Mouse (Mus musculus): ENCODE measurements around the gene Hoxa4. TPM values are rescaled to one million over a fixed set of nuclear protein-coding genes. Genes with fewer than 3 reads are reported as not detected.
A peak's percentile ranks its signal among the peaks of the same experiment; 100 is the strongest.

Hoxa4 gene
- total RNA-seq, 4 experiments from 2014 or later = 1.9 to 3.3 (median 2.7) TPM

DNA sequence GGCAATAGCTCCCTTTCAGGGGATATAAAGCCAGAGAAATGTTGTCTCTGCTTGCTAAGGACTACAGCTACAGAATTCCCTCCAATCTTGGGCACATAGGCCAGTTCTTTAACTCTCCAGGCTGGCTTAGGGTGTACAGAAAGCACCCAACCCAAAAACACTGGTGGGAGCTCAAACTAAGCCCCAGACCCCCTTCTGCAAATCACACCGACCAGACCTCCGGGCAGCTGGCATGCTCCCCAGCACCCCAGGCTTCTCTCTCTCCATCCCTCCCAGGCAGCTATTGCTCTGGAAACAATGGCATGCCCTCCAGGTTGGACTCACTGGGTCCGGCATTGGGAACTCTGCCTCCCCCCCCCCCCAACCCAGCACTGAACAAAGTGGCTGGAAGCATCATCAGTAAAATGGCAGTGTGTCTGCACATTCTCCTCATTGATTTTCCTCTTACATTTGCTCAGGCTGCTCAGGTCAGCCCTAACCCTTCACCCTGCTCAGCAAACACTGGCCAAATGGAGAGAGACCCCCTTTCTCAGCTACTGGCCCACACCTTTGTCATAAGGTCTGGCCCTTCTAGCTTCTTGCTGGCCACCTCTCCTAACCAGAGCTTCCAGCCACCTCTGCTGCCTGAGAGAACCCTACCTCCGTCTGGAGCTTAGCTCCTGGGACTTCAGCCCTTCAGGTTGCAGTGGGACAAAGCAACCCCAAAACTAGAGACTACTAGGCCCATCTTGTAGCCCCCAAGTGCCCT lies 12.5 kb downstream of the Hoxa4 start:
- DNase-seq = no peak

DNA sequence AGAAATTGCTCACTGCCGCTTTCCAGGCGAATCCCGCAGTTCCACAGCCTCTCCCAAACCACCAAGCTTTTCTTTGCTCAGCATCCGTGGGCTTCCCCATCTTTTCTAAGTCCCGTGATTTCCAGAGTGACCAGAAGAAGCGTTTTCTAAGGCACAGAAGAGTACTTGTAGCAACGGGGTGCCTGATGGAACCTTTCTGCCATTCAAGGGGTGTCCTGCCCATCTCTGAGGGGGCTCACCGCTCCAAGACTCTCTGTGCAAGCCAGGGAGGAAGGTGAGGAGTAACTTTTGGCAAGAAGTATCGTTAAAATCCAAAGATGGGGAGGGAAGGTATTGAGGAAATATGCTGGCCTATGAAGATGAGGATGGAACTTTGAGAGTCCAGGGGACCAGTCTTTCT lies 13.7 kb downstream of the Hoxa4 start:
- no peak for DNase-seq

DNA sequence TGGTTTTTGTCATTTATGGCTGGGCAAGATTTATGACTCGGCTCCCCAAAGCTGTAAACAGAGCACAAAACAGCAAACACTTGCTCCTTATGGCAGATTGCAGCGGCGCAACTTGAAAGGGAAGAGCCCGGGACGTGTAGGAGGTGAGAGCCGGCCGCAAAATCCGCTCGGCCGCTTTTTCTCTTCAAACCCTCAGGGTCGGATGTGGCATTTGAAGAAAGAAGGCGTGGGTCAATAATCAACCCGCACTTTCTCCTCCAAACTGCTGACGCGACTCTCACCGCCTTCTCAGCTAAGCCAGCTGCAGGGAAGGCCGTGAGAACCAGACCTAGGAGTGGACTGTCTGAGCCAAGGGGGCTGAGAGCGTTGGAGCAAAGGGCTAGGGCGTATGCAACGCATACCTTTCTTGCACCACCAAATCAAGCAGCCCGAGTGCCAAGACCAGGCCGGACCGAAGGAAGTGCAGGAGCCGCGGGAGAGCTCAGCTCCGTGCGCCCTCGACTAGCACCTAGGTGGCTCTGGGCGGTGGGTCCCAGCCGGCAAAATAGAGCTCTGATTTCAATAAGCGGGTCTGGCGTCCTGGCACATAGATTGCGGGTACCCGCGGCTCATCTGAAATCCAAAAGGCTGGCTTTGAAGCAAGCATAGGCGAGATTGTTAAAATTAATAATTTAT lies 14.4 kb downstream of the Hoxa4 start, which contains the start of gene 5730596B20Rik:
Gene 5730596B20Rik, plus strand, starts transcription at position 438 of the 675 bp plus-strand sequence.
- DNase-seq = no peak

DNA sequence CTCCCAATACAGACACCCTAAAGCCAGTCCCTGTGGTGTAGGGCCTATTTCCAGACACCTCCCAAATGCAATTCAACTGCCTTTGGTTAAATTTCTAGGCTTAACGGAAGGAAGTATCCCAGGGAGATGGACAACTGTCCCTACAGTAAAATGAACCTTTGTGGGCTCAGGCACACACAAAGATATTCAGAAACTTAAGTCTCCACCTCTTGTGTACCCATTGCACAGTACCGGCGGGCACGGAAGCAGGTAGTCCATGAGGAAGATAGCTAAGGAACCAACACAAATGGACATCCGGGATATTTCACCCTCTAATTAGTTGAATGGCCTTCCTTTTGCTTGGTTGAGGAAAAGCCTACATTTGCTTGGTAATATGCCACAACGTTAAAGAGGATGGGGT lies 15.2 kb downstream of the Hoxa4 start:
- no peak for DNase-seq

DNA sequence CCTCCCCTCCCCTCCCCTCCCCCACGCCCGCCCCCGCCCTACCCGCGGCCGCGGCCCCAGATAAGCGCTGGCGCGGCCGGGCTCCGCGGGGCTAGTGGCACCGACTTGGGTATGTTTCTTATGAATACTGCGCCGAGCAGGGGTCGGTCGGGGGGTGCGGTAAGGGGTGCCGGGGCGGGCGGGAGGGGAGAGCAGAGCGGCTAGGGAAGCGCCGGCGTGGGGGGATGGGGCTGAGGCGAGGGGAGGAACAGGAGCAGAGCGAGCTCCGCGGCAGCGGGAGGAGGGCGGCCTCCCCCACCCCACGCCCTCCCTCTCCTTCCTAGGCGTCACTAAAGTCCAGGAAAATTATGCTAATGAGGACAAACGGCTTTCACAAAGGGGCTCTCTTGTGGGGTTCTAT lies 15.7 kb downstream of the Hoxa4 start:
- DNase-seq = no peak

DNA sequence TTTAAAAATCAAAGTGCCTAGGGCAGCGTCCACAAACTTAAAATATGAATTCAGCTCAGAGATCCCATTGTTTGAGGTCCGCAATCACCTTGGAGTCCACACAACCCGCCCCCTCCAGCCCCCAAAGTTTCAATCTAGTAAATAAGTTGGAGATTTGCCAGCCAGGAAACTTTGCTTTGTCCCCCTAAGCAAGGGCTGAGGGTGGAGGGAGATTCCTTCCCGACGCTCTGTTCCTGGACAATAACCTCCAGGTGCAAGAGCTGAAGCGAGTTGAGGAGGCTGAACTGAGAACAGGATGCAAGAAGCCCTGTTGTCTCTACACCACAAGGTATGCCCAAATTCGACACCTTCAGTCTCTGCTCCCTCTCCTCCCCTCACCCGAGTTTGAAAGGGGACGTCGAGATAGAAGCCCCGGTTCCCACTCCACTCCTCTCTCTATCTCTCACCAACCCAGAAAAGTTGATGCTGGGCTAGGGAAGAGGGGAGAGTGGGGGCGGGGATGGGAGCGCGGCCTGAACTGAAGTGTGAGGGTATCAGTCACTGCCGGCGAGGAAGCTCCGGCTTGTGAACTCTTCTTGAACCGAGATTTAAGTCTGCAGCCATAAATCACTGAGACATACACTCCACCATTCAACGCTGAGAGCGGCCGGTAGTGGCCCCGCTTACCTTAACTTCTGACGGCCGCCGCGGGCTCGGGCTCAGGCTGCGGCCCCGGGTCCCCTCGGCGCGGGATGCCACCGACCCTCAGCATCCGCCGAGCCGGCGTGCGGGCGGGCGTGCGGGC lies 16.4 kb downstream of the Hoxa4 start:
- no peak for DNase-seq

DNA sequence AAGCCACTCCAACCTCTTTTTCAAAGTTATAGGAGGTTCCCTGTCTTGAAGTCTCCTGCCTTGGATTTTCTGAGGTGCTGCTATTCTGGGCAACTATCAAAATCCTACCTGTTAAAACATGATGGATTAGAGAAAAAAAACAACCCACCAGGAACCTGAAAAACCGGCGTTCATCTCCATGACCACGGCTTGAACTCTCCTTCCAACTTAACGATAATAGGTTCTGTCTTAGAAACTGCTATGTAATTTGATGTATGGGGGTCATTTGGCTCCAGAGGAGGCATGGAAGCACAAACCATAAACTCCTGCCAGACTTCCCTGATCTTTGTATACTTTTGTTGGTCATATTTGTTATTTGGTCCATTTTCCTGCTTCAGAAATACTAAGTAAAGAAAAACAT lies 17.9 kb downstream of the Hoxa4 start:
- DNase-seq = no peak

DNA sequence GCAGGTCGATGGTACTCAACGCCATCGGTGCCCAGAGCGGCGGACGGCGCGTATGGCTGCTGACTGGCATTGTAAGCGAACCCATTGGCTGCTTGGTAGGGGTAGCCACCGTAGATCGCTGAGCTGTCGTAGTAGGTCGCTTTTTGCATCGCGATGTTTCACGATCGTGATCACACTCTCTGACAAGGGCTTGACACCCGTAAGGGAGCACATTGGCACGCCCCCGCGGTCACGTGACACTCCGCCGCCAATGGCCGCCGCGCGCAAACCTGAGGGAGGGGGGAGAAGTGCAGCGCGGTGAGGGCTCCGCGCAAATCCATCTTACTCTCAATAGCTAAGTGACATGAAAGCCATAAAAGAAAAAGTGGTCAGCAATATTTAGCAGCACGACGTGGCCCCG lies 19.1 kb downstream of the Hoxa4 start:
- peak; percentile 88 for DNase-seq

DNA sequence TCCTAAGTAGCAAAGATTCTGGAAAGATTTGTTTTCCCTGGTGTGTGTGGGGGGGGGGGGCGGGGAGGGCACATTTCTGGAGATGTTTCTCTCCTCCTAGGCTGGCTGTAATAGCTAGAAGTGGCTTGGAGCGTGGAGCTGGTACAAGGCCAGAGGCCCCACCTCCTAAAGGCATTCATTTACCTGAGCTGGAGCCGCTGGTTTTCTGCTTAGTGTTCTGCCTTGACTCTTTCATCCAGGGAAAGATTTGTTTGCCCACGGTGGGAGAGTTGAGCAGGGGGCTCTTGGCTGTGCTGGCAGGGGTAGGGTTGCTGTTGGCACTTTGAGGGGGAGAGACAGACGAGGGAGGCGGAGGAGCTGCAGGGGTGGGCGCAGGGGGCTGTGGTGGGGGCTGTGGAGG lies 19.6 kb downstream of the Hoxa4 start:
- no peak for DNase-seq

DNA sequence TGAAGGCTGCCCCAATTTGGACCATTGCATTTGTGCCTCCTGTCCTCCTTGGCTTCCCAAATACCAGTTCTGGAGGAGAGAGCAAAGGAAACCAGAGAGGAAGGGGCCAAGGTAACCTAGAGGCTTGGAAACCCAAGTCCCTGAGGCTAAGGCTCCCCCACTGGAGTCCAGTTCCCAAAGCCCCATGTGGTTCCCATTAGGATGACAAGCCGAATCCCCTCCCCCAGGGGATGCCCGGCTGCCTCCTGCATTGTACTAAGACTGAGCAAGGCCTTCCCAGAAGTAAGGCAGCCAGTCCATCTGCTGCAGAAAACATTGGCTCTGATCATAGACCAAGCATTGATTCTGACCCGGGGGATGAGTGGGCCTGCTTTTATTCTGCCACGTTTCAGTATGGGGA lies 20.2 kb downstream of the Hoxa4 start:
- DNase-seq = no peak

DNA sequence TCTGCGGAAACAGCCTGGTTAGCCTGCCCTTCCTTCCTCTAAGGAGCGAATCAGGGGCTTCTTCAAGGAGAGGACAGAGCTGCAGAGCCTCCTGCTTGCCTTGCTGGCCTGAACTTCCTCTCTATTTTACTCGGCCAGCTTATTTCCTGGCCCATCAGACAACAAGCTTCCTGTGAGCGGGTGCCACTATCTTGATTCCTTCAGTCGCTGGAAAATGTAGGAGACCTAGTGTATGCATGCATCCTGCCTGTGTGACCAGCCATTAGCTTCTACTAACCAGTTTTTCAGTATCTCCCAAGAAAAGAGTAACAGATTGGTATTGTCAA lies 20.7 kb downstream of the Hoxa4 start:
- no peak for DNase-seq

DNA sequence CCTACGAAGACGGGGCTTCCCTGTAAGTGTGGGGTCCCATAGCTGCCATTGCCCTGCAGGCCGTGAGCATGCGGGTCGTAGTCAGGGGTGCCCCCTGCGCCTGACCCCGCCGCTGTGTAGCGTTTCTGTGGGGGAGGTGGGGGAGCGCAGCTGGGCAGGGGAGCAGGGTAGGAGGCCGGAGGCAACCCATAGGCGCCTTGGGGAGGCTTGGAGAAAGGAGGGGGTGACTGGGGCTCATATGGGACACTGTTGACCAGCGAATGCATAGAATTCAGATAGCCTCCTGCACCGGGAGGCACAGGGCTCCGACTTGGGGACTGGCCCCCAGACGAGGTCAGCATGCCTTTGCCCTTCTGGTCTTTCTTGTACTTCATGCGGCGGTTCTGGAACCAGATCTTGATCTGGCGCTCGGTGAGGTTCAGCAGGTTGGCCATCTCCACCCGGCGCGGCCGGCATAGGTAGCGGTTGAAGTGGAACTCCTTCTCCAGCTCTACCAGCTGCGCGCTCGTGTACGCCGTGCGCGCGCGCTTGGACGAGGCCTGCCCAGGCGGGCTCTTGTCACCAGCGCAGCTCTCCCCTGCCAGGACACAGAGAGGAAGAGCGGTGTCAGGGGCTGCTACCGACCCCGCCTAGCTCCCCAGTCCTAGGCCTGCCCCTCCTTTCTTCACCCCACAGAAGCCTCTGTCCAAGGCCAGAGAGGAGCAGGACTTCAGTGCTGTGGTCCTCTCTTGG lies 21.2 kb downstream of the Hoxa4 start:
- DNase-seq = no peak

DNA sequence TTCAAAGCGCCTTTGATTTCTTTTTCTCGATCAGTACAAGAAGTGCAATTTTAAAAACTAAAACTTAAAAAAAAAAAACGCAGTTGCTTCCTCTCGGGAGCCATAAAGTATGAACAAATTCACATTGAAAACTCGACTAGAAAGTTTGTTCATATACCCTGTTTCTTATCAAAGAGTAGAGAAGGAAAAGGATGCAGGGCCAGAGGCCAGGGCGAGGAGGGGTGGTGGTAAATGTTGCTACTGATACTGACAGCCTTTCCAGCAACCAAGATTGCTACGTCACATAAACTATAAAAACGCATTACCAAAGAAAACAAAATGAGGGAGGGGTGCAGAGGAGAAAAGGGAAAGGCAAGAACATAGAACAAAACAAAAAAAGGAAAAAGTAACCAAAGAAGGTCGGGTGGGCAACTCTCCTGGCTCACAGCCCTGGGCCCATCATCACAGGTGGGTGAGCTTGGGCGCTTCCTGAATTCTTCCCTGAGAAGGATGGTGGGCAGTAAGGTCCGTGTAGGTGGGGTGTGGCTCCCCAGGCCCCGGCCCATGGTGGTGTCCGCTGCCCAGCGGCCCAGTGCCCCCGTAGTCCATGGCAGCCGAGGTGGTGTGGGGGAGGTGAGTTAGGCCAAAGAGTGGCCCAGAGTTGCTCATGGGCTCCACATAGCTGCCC lies 21.9 kb downstream of the Hoxa4 start:
- no peak for DNase-seq

DNA sequence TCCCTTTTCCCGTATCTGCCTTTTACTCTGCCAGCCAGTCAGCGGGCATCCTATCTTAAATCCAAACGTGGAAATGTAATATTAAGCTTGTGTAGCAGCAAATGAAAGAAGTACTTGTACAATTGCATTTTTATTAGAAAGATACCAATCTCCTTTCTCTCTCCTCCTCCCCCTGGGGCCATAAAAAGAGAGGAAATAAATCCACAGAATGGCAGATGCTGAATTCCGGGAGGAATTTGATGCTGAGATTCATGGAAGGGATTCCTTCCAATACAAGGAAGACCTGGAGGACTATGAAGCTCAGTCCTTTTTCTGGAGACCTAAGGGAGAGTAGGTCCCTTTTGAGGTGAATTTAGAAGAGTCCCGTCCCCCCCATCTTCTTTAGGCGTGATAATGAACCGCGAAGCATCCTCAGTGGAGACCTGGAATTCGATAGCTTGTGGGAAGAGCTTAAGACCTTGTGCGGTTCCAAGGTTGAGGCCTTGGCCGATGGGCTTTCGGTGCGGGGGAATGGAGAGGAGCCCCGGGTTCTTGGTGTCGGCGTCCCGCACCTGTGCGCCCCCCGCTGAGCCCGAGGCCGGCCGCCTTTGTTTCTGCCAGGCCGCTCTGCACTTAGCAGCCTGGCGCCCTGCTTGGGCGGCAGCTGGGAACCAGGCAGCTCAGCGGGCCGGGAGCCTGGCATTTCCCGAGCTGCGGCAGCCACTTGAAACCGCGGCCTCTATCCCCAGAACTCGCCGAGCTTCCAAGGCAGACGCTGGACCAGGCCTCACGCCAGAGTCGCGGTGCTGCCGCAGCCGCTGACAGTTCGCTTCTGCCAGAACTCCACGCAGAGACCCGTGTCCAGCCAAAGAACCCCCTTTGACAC lies 23.1 kb downstream of the Hoxa4 start:
- no peak for DNase-seq

DNA sequence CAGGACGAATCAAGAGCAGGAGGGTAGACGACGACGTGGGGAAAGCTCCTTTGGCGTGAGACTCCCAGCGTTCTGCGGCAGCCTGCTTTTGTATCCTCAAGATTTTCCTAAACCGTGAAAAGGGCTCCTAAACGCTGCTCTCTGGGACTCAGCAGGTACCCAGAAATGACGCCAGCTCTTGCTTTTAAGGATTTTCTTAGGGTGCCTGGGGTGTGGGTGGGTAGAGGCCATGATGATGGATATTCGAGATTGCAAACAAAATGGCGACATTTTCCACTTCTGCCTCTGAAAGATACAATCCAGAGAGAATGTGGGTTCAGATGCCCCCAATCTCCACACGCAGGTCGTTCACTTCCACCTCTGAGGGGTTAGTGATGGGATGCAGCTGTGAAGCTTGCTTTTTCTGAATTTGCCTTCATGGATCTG lies 23.8 kb downstream of the Hoxa4 start:
- DNase-seq = no peak

DNA sequence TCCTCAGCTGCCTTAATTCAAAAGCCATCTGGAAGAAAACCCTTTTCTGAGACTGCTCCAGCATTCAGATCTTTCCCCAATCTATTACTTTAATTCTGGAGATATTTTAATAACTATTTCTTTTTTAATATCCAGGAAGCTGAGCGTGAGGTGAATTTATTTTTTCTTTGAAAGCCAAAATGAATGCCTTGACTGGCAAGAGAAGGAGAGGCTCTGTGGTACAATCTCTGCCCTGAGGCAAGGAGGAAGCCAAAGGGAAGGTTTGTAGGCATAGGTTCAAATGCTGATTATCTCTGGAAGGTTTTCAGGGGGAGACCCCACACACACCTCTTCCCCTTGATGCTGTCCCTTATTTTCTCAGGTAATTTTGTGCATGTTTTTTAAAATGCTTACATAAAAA lies 24.4 kb downstream of the Hoxa4 start:
- no peak for DNase-seq

DNA sequence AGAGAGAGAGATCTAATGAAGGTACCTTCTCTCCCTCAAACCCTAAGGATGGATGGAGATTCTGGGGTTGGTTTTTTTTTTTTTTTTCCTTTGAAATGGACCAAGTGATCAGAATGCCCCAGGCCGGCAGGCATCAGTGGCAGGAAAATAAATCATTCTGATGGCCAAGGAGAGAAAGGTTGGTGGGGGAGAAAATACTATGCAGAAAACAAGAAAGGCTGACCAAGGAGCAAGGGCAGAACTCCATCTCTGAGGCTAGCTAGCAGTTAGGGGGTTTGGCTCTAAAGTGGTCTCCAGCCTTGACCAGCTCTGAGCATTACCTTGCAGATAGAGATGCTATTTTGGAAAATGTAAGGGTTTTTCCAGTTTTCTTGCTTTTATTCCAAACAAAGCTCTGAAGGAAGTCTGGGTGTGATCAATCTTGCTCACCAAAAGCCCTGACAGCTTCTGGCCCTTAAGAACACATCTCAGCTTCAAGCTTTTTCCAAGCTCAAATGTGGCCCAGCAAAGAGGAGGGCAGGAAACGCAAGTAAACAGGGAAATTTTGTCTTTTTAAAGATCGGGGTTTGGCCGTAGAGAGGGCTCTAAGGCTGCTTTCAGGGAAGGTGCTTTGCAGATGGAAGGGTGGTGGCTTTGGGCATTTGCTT lies 25.0 kb downstream of the Hoxa4 start:
- DNase-seq = no peak

DNA sequence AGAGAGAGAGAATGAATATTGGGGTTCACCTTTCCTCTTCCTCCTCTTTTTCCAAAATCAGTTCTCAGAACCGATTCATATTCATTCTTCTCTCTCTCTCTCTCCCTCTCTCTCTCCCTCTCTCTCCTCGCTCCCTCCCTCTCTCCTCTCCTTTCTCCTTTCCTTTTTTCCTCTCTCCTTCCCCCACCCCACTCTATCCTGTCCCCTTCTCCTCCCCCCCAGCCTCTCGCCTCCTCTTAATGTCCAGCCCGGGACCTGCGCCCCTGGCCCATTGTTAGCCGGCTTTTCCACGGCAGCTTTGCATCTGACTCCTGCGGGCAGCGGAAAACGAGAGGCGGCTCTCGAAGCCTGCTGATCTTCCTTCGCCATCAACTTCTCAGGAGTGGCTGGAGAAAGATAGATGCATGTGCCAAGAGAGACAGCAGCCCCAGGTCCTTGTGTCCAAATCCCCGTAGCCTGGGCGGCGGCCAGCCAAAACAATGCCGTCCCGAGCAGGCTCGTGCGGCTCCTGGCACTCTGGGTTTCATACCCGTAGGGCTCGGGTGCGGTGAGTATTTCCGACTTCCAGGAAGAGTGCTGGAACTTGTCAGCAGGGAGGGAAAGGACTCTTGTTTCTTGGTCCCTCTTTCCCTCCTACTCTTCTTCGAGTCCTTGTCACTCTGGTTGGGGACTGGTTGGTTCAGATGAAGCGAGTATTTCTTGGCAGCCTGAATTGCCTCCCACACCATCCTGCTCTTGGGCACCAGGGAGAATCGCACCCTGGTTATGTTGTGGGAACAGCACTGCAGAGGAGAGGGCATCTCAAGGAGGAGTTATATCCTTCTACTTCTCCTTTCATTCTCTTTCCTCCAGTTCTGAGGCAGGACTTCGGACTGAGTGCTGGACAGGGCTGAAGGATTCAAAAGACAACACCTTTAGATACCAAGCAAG lies 25.8 kb downstream of the Hoxa4 start:
- DNase-seq = no peak

DNA sequence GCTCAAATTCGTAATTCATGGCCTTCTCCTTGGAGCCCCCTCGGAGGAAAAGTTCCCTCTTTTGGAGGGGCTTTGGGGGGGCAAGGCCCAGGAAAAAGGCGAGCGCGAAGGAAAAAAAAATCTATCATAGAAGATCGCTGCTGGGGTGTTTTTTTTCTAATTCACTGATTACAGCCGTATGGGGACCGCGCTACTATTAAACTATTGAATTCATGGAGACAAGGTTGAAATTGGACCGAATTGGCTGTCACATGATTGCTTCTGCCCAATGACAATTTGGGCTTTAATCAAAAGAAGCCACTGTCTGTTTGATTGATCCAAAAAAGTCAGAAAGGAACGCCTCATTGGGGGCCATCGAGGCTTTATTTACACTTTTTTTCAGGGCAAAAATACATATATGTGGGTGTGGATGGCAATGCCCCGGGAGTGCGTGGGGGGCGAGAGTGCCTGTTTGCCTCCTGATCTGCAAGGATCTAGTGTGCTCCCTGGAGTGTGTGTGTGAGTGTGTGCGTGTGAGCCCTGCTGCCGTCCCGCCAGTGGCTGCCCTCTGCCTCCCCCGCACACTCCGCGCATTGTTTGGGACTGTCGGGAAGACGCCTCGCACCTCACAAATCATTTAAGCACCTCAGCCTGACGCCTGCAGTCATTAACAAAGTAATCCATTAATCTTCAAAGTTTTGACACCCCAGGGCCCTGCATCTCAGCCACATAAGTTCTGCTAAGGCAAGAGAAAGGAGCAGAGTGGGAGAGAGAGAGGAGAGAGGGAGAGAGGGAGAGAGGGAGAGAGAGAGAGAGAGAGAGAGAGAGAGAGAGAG lies 26.7 kb downstream of the Hoxa4 start, which contains the start of gene Hoxa2:
Gene Hoxa2, minus strand, starts transcription at position 206 of the 815 bp plus-strand sequence.
- DNase-seq = no peak
